Mouse (Mus musculus): ENCODE results near the gene Cacna2d3.

The Cacna2d3 gene

GRCm38 (mm10) chr14:29721488-29722385 is at the start of gene Cacna2d3:
Gene Cacna2d3, minus strand, starts transcription at chr14:29721864.
- DNase-seq (ENCODE audit: low spot score): no peak

GRCm38 (mm10) chr14:29769486-29769885 is 47.8 kb upstream of the Cacna2d3 start:
- DNase-seq (ENCODE audit: low spot score): no peak

GRCm38 (mm10) chr14:29752876-29753275 is 31.2 kb upstream of the Cacna2d3 start:
- DNase-seq (ENCODE audit: low spot score): no peak

GRCm38 (mm10) chr14:29738751-29739150 is 17.1 kb upstream of the Cacna2d3 start:
- no peak for DNase-seq (ENCODE audit: low spot score)

- no peak for DNase-seq (ENCODE audit: low spot score)
These were observed 8.6 kb upstream of the Cacna2d3 start for GRCm38 (mm10) chr14:29730256-29730655.

GRCm38 (mm10) chr14:29729009-29729408 is 7.3 kb upstream of the Cacna2d3 start:
- DNase-seq (ENCODE audit: low spot score): no peak

- no peak for DNase-seq (ENCODE audit: low spot score)
These were observed 5.9 kb upstream of the Cacna2d3 start for GRCm38 (mm10) chr14:29727596-29727995.

GRCm38 (mm10) chr14:29723267-29723666 is 1.6 kb upstream of the Cacna2d3 start:
- DNase-seq (ENCODE audit: low spot score): no peak

GRCm38 (mm10) chr14:29722386-29723221 is 940 bp upstream of the Cacna2d3 start:
- no peak for DNase-seq (ENCODE audit: low spot score)

- no peak for DNase-seq (ENCODE audit: low spot score)
These were observed 555 bp downstream of the Cacna2d3 start for GRCm38 (mm10) chr14:29721131-29721487.

GRCm38 (mm10) chr14:29720334-29720911 is 1.2 kb downstream of the Cacna2d3 start:
- DNase-seq (ENCODE audit: low spot score): no peak

- DNase-seq (ENCODE audit: low spot score): no peak
These were observed 9.0 kb downstream of the Cacna2d3 start for GRCm38 (mm10) chr14:29712621-29713020.

GRCm38 (mm10) chr14:29707561-29708335 is 13.9 kb downstream of the Cacna2d3 start:
- no peak for DNase-seq (ENCODE audit: low spot score)

- DNase-seq (ENCODE audit: low spot score): no peak
These were observed 18.9 kb downstream of the Cacna2d3 start for GRCm38 (mm10) chr14:29702762-29703161.

GRCm38 (mm10) chr14:29696131-29696530 is 25.5 kb downstream of the Cacna2d3 start:
- DNase-seq (ENCODE audit: low spot score): no peak

GRCm38 (mm10) chr14:29672436-29673050 is 49.1 kb downstream of the Cacna2d3 start:
- DNase-seq (ENCODE audit: low spot score): no peak

GRCm38 (mm10) chr14:29669826-29670225 is 51.8 kb downstream of the Cacna2d3 start:
- no peak for DNase-seq (ENCODE audit: low spot score)

GRCm38 (mm10) chr14:29657006-29657405 is 64.7 kb downstream of the Cacna2d3 start:
- DNase-seq (ENCODE audit: low spot score): no peak

GRCm38 (mm10) chr14:29650591-29650990 is 71.1 kb downstream of the Cacna2d3 start:
- DNase-seq (ENCODE audit: low spot score): no peak

GRCm38 (mm10) chr14:29648721-29649120 is 72.9 kb downstream of the Cacna2d3 start:
- DNase-seq (ENCODE audit: low spot score): no peak

GRCm38 (mm10) chr14:29645421-29645820 is 76.2 kb downstream of the Cacna2d3 start:
- DNase-seq (ENCODE audit: low spot score): no peak
